Mouse (Mus musculus): ENCODE measurements at regions not wholly inside any gene's neighbourhood (a gene's known extent, or its start where the extent isn't known, plus 50 kb on each side); places are given as distances from the start of the nearest gene placed in this dataset.

GRCm38 (mm10) chr9:118219696-118220095 lies 69.7 kb upstream of the Cmc1 start:
- TF ChIP-seq CTCF (IDR thresholded peaks at IDR 0.05; ENCODE audit: low read depth) (no peak), EP300 (IDR thresholded peaks at IDR 0.05; ENCODE audit: low read depth) (no peak)
